Comparison of ENCODE assay signal across 8 mouse cellular contexts in the genomic region with DNA sequence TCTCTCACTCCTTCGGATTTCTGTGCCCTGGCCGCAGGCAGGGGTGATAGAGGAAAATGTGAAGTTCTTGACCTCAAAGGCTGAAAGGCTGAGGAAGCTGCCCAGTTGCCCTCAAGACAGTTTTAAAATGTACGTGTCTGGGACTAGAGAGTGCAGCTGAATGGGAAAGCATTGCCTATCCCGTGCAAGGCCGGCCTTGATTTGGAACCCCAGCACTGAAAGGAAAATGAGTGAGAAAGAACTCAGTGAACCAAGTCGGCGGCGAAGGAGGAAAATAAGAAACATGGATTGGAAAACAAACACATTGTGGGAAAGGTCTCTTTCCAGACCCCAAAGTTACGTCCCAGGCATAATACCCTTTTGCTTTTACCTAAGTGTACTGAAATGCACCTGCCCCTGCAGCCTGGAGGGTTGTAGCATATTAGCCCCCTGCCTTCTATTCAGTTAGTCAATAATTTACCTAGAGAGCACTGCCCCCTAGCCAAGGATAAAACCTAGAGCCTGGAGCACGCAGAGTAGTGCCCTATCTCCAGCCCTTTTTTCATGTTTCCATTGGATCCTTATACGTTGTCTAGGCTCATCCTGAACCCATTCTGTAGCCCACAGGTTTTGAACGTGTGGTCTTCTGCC. TPM values are rescaled to one million over a fixed set of nuclear protein-coding genes. Genes with fewer than 3 reads are reported as not detected.
DNase-seq lines count a peak whose midpoint lies in the region; ATAC-seq and TF ChIP-seq lines count a peak whose summit lies in the region.

No protein-coding gene starts in this region.

- no peaks in the 10 kb centered on the region for H3K9me3 ChIP-seq in ES-Bruce4 (replicated peaks; ENCODE audit: control insufficient read depth, insufficient read depth, low read length, poor library complexity, severe bottlenecking)
- H3K9me3 ChIP-seq in hindbrain, embryonic 16.5 days (ENCODE audit: control insufficient read depth, low read length) = no peaks in the 10 kb centered on the region
- no peaks in the 10 kb centered on the region for H3K9me3 ChIP-seq in liver, embryonic 15.5 days (replicated peaks)

- H3K4me2 ChIP-seq in hindbrain, embryonic 16.5 days (ENCODE audit: low read length) = no peak overlapping the region; the same call in 1 of the 2 replicates
- 0 out of 2 replicates have a peak overlapping the region, but pooled peaks have one; percentile 84 for H3K4me2 ChIP-seq in liver, embryonic 15.5 days

- 48% methylated on average over 12 of the region's 12 CpGs for WGBS in hindbrain, embryonic 16.5 days
- 62% methylated on average over 12 of the region's 12 CpGs for WGBS in liver, embryonic 15.5 days (ENCODE audit: insufficient replicate concordance)

- peaks cover 8% of the 10 kb centered on the region for H3K4me1 ChIP-seq in ES-Bruce4 (ENCODE audit: control insufficient read depth, insufficient read depth, low read length)
- peaks cover 80% of the 10 kb centered on the region for H3K4me1 ChIP-seq in hindbrain, embryonic 16.5 days (ENCODE audit: control insufficient read depth, insufficient read depth, low read depth, low read length)
- peaks cover 82% of the 10 kb centered on the region for H3K4me1 ChIP-seq in liver, embryonic 15.5 days (replicated peaks)

- peak overlapping the region; percentile 29 for H3K9ac ChIP-seq in ES-Bruce4 (ENCODE audit: low read depth, poor library complexity, severe bottlenecking)
- no peak overlapping the region; the same call in 1 of the 2 replicates for H3K9ac ChIP-seq in hindbrain, embryonic 16.5 days (ENCODE audit: low read depth, low read length)
- H3K9ac ChIP-seq in liver, embryonic 15.5 days = no peak overlapping the region

- H3K27me3 ChIP-seq in ES-Bruce4 (ENCODE audit: control insufficient read depth, insufficient read depth, low read length, poor library complexity, severe bottlenecking) = no peaks in the 10 kb centered on the region
- H3K27me3 ChIP-seq in hindbrain, embryonic 16.5 days (replicated peaks; ENCODE audit: control insufficient read depth, insufficient read depth, low read length) = no peaks in the 10 kb centered on the region
- H3K27me3 ChIP-seq in liver, embryonic 15.5 days = peaks cover 70% of the 10 kb centered on the region

- H3K36me3 ChIP-seq in ES-Bruce4 (ENCODE audit: control insufficient read depth, insufficient read depth, low read length, poor library complexity, severe bottlenecking) = no peaks in the 10 kb centered on the region
- H3K36me3 ChIP-seq in hindbrain, embryonic 16.5 days (ENCODE audit: control insufficient read depth, insufficient read depth, low read length) = no peaks in the 10 kb centered on the region
- no peaks in the 10 kb centered on the region for H3K36me3 ChIP-seq in liver, embryonic 15.5 days (replicated peaks)

- no peak for TF ChIP-seq CTCF in ES-Bruce4 (IDR thresholded peaks at IDR 0.05; ENCODE audit: low read depth, low read length)

- peak overlapping the region; percentile 30; the same call in 1 of the 2 replicates for H3K4me3 ChIP-seq in ES-Bruce4 (ENCODE audit: low read depth, low read length)
- no peak overlapping the region for H3K4me3 ChIP-seq in hindbrain, embryonic 16.5 days (ENCODE audit: low read length)
- no peak overlapping the region for H3K4me3 ChIP-seq in liver, embryonic 15.5 days (replicated peaks)

- ATAC-seq in hindbrain, embryonic 16.5 days = no peak
- no peak for ATAC-seq in liver, embryonic 15.5 days (ENCODE audit: insufficient read depth)

- peak; percentile 12 for DNase-seq in adrenal gland, postnatal 14 days
- DNase-seq in adrenal gland, adult 18-20 months (ENCODE audit: low spot score in 2 of 2) = no peak
- DNase-seq in embryo, embryonic 11 days = no peak
- no peak for DNase-seq in layer of hippocampus, adult 8-10 months (ENCODE audit: low spot score in 2 of 2)
- no peak for DNase-seq in adrenal gland, postnatal 4 days (ENCODE audit: low spot score in 2 of 2)

- peak overlapping the region; percentile 99 for H3K27ac ChIP-seq in ES-Bruce4 (ENCODE audit: insufficient read depth, low read length)
- H3K27ac ChIP-seq in hindbrain, embryonic 16.5 days (ENCODE audit: low read depth, low read length) = peak overlapping the region; percentile 94
- H3K27ac ChIP-seq in liver, embryonic 15.5 days (replicated peaks) = peak overlapping the region; percentile 88

- TF ChIP-seq EP300 in ES-Bruce4 (IDR thresholded peaks at IDR 0.05; ENCODE audit: insufficient read depth, low read depth, low read length) = no peak

- TF ChIP-seq POLR2A in ES-Bruce4 (IDR thresholded peaks at IDR 0.05; ENCODE audit: insufficient read depth, low read length) = no peak

RNA-seq across cellular contexts. Expression of a gene that starts 5.6 kb away (rescaled TPM):
- total RNA-seq in adrenal gland, postnatal 14 days (2021) = 48.4 and 53.8 TPM in 2 replicates
- 10 to 100 TPM; 61.0 to 61.4 TPM for total RNA-seq in adrenal gland, adult 18-20 months (2021)
- polyA plus RNA-seq in ES-Bruce4 (2011; ENCODE audit: insufficient read depth, insufficient read length, low read depth, missing spikeins) = 37.9 and 40.3 TPM in 2 replicates
- polyA plus RNA-seq in hindbrain, embryonic 16.5 days (2015; fragmentation: Nextera tagmentation; extraction: Ambion mirVana) = 49.7 and 56.6 TPM in 2 replicates
- 2.8 and 3.1 TPM in 2 replicates for polyA plus RNA-seq in liver, embryonic 15.5 days (2015; fragmentation: Nextera tagmentation; extraction: Ambion mirVana)
- 10 to 100 TPM; 61.7 to 72.0 (median 66.8) TPM for total RNA-seq in layer of hippocampus, adult 8-10 months (2022)
- total RNA-seq in adrenal gland, postnatal 4 days (2021) = 10 to 100 TPM; 78.0 to 81.7 TPM

RNA-seq across cellular contexts. Expression of a gene that starts 56.6 kb away (rescaled TPM):
- total RNA-seq in adrenal gland, postnatal 14 days (2021) = 26.2 and 29.1 TPM in 2 replicates
- 10 to 100 TPM; 21.8 to 28.5 TPM for total RNA-seq in adrenal gland, adult 18-20 months (2021)
- 21.2 and 23.5 TPM in 2 replicates for polyA plus RNA-seq in ES-Bruce4 (2011; ENCODE audit: insufficient read depth, insufficient read length, low read depth, missing spikeins)
- polyA plus RNA-seq in hindbrain, embryonic 16.5 days (2015; fragmentation: Nextera tagmentation; extraction: Ambion mirVana) = 43.4 and 49.0 TPM in 2 replicates
- polyA plus RNA-seq in liver, embryonic 15.5 days (2015; fragmentation: Nextera tagmentation; extraction: Ambion mirVana) = 7.8 and 8.2 TPM in 2 replicates
- total RNA-seq in layer of hippocampus, adult 8-10 months (2022) = 10 to 100 TPM; 70.7 to 89.0 (median 86.1) TPM
- total RNA-seq in adrenal gland, postnatal 4 days (2021) = 10 to 100 TPM; 21.7 to 23.5 TPM
